Mouse (Mus musculus) kidney, adult 11 months (tissue): ENCODE results near the gene Ptprz1.
"Not testable (repeated sequence)": the region's sequence is repeated elsewhere in the genome, so short reads cannot be mapped to it uniquely, and the experiment has no call there.

Experiments used
- DNase-seq: peaks from one replicate; pipeline ENCODE4 v3.0.0; 2022

Gene Ptprz1

DNA sequence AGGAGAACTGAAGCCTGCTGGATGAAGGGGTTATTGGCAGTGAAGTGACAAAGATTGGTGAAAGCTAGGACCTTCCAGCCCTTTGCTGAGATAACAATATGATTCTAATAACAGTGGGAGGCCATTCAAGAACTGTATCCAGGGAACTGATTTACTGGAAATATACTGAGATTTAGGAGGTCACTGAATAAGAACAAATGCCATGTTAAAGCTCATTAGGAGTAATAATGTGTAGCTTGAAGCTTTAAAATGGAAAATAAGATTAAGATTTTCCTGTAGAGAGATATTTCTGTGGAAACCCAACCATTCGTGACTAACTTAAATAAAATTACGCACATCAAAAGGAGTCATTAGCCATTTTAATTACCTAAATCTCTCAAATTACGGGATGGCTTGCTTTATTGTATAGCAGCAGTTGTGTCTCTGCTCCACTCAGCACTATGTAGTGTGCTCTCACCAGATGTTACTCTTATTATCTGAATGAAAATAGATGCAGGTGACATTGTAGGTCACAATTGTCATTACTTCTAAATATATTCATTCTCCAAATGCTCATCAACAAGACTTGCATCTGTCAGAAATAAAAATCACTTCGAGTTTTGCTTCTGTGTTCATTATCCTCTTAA is 139.8 kb downstream of the Ptprz1 start:
- DNase-seq: no peak

- no peak for DNase-seq
These were observed 152.9 kb downstream of the Ptprz1 start for GRCm38 (mm10) chr6:23028251-23028650.

- no peak for DNase-seq
These were observed 173.5 kb downstream of the Ptprz1 start for GRCm38 (mm10) chr6:23048836-23049235.

- DNase-seq: no peak
These were observed 180.4 kb downstream of the Ptprz1 start for GRCm38 (mm10) chr6:23055734-23056133.

DNA sequence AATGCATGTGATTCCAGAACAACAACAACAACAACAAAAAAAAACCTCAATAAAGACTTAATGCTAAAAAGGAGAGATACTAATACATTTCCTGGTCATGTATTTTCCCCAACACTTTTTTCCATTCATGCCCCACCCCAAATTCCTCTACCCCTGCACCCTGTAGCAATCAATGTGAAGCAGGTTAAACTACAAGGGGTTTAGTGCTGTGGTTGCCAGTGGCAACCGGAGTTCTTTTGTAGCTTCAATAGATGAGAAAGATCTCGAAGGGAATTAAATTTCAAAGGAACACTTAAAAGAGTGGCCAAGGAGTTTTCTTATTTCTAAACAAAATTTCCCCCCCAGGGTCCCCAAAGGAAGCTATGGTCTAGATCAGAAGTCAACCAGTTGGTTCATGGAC is 200.8 kb downstream of the Ptprz1 start:
- DNase-seq: no peak

DNA sequence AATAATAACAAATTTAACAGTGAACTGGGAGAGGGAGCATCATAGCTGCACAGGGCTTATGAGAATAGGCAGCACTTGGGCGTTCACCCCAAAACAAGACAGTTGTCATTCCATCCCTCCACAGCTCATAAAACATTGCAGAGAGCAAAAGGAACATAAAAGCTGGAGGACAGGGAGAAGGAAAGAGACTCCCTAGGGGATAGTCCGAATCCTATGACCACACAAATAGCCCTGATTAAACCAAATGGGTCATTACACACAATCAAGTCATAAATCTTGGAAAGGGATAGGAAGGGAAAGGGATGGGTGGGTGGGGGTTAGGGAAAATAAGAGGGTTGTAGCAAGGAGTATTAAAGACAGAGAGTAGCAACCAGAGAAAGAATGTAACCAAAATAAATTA is 203.0 kb downstream of the Ptprz1 start:
- DNase-seq: no peak

- peak; percentile 39 for DNase-seq
These were observed 204.8 kb downstream of the Ptprz1 start for GRCm38 (mm10) chr6:23079991-23080680.

- DNase-seq: no peak
These were observed 209.5 kb downstream of the Ptprz1 start for GRCm38 (mm10) chr6:23084587-23085421.

DNA sequence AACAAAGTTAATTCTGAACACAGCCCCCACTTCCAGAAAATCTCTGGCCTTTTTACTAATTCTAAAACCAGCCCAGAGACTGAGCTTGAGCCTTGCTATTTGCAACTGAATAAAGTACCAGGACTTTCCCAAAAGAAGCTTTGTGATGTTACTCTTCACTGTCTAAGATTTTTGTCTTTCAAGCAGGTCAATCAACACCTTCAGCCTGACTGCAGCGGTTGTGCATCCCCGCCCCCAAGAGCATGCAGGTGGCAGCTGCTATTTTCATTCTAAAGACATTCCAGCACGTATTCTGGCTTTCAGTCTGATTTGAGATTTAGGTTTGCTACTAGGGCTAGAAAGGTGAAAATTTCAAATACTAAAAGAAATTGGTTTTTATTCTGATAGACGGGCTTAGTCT is 214.0 kb downstream of the Ptprz1 start:
- not testable (repeated sequence) for DNase-seq

DNA sequence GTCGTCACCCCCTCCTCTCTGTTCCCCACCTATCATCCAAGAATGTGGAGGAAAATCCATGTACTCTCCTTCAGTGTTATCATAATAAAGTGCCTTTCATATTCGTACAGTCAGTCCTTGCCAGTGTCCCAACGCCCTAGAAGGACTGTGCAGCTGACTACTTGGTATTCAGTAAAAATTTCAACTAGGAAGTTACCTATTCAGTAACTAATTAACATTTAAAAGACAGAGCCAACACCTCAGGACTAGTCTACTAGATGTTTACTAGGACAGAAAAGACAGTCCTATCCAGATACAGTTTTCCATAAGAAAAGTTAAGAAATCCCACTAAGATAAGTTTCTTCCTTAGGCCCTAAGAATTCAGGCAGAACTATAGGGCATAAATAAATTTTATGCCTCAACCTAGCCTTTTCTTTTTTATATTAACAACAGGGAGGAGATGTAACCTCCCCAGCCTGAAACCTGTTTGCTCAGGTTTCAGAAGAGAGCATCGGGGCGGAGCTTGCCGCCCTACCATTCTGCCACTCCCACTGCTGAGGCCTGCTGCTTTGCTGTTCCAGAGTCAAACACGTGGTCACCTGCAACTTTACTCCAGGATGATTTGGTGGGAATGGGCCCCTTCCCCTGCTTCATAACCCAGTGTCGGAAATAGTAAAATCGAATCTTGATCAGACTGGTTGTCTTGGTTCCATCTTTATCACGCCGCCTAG is 215.2 kb downstream of the Ptprz1 start:
- DNase-seq: peak; percentile 18
